Mouse (Mus musculus) activated CD4-positive, CD25-positive, alpha-beta regulatory T cell, adult 4 months (primary cell): ENCODE results near the gene Pim1. TPM values are rescaled to one million over a fixed set of nuclear protein-coding genes. Genes with fewer than 3 reads are reported as not detected.
"Not testable (repeated sequence)": the region's sequence is repeated elsewhere in the genome, so short reads cannot be mapped to it uniquely, and the experiment has no call there.

Experiments
- ATAC-seq: one replicate; pipeline ENCODE4 v1.8.0; 2017
- polyA plus RNA-seq, 2 experiments: library from polyadenylated mRNA; unstranded; fragments of 100-300 nt; shearing (Covaris generic); gene quantifications; one replicate each; pipeline ENCODE4 v1.2.1; 2017

Gene Pim1
- polyA plus RNA-seq, result 100 to 1,000 TPM; 291 to 376 TPM

DNA sequence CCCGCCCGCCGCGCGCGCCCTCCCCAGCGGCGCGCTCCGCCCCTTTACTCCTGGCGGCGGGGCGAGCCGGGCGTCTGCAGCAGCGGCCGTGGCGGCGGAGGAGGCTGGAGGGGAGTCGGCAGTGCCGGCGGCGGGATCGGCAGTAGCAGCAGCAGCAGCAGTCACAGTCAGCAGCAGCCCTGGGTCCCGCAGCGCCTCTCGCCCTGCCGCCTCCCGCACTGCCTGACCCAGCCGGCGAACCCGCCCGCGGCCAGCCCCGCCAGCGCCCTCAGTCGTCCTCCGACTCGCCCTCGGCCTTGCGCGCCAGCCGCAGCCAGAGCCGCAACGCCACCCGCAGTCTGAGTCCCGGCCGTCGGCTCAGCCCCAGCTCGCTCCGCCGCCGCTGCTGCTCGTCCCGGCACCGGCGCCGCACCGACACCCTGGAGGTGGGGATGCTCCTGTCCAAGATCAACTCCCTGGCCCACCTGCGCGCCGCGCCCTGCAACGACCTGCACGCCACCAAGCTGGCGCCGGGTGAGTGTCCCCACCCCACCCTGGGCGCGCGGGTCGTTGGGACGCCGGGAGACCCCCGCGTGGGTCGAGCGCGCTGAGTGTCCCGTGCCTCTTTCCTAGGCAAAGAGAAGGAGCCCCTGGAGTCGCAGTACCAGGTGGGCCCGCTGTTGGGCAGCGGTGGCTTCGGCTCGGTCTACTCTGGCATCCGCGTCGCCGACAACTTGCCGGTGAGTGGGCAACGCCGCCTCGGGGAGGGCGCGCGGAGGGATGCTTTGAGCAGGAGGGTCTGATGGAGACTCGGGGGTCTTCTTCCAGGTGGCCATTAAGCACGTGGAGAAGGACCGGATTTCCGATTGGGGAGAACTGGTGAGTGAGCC is at the start of gene Pim1:
Pim1 (plus strand) TSS at position 41 of the 869 bp plus-strand sequence.
- peak; percentile 13 for ATAC-seq

GRCm38 (mm10) chr17:29441562-29441961 is 49.0 kb upstream of the Pim1 start:
- no peak for ATAC-seq

DNA sequence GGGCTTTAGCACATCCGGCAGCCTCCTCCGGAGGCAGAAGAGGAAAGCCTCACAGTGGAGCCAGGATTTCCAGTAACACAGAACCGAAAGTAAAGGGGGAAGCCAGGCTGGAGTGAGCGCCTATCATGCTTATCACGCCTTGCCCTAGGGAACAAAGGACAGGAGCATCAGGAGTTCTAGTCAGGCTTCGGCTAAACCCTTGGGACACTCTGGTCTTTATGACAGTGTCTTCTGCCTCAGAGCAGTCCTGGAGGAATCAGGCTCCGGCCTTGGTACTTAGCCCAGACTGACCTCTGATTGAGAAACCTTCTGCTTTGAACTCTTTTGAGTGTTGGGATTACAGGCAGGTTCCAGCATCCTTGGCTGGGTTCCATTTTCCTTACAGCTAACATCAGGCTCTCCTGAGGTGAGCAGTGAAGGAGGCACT is 48.4 kb upstream of the Pim1 start:
- no peak for ATAC-seq

- ATAC-seq, result no peak
Measured at GRCm38 (mm10) chr17:29443724-29444123, 46.8 kb upstream of the Pim1 start.

- no peak for ATAC-seq
Measured at GRCm38 (mm10) chr17:29445072-29445471, 45.5 kb upstream of the Pim1 start.

GRCm38 (mm10) chr17:29447323-29447722 is 43.2 kb upstream of the Pim1 start:
- ATAC-seq, result no peak

- no peak for ATAC-seq
Measured at GRCm38 (mm10) chr17:29448055-29448454, 42.5 kb upstream of the Pim1 start.

DNA sequence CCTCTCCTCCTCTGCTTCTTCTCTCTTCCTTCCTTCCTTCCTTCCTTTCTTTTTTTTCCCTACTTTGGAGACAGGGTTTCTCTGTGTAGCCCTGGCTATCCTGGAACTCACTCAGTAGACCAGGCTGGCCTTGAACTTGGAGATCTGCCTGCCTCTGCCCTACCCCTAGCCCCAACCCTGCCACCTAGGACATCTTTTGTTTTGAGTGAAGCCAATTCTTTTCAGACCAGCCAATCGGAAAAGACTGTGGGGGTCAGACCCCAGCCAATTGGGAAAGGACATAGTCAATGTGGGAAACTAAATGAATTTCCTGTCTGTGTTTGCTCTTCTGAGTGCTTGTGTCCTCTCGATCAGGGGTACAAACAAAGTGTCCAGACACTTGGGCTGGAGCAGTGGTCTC is 42.0 kb upstream of the Pim1 start:
- ATAC-seq, result no peak

DNA sequence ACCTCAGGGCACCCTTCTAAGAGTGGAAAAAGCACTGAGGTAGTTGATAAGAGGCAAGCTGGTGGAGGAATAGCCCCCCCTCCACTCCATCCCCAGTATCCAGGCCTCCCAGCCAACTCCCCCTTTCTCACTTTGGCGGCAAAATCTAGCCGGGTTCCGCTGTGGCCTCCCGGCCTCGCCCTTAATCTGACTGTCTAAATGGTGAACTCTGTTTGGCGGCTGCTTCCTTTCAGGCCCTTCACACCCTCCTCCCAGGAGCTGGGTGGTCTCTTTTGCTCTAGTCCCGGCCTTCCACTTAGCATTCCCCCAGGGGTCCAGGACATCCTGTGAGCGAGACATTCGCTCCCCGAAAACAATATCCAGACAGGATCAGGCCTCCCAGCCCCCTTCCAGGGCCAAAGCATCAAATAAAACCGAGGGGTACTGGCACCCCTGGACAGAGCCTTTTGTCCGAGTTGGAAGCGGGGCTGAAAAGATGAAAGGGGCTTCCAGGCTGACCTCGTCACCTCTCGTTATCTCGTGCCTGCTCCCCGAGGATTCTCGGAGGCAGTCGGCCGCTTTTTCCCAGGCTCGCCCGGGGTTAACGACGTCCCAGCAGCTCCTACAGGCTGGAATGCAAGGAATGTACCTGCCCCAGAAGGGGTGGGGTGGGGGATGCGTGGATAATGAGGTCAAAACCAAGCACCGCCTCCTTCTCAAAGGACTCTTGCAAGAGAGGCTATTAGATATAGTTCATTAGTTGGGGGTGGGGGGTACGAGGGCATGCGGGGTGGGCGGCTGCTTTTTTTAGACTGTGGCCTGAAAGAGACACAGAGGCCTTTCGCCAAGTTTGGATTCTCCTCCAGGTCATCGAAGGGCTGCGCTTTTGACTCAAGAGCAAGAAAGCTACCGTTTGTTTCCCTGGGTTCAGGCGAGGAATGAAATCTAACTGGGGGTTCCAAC is 39.4 kb upstream of the Pim1 start:
- ATAC-seq, result no peak

DNA sequence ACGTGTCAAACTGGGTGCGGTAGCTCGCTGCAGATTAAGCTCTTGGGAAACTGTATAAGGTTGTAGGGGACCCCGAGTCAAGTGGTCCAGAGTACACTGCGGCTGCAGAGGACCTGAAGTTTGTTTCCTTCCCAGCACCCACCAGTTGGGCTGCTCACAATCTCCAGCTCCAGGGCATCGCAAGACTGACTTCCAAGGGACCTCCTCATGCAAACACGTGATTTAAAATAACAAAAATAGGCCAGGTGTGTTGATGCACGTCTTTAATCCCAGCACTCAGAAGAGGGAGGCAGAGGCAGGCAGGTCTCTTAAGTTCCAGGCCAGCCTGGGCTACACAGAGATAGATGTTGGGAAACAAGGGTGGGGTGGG is 38.7 kb upstream of the Pim1 start:
- no peak for ATAC-seq

DNA sequence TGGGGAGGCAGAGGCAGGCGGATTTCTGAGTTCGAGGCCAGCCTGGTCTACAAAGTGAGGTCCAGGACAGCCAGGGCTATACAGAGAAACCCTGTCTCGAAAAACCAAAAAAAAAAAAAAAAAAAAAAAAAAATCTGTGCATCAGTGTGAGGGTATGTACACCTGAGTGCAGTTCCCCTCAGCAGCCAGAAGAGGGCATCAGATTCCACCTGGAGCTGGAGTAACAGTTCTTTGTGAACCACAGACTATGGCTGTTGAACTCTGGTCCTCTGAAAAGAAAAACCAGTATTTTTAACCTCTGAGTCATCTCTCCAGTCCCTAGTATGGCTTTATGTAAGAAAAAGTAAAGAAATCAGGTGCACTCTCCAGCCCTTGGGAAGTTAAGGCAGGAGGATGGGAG is 36.4 kb upstream of the Pim1 start:
- ATAC-seq, result not testable (repeated sequence)

DNA sequence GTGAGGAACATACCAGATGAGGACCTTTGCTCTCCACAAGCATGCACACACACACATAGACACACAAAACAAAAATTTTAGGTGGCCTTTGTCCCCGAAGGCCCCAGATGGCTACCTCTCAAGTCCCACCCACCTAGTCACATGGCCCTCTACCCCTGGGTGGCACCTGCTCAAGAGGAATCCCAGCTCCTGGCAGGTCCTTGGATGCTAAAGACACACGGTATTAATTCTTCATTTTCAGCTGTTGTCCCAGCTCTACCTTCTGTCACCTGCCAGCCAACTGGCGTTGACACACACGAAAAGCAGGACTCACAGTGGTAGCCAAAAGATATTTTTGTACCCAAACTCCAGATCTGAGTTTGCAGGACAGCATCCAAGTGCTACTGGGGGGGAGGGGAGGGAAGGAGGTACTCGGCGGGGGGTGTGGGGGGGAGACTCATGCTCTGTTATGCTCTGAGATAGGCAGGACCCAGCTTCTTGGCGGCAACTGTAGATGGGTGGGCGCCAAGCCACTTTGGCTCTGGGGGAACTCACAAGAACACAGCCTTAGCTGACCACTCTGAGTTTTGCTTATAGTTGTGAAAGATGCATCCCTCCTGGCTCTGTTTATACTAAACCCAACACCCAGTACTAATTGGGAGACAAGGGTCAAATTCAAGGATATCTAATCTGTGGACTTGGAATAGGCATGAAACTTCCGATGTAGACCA is 35.0 kb upstream of the Pim1 start:
- ATAC-seq, result no peak

DNA sequence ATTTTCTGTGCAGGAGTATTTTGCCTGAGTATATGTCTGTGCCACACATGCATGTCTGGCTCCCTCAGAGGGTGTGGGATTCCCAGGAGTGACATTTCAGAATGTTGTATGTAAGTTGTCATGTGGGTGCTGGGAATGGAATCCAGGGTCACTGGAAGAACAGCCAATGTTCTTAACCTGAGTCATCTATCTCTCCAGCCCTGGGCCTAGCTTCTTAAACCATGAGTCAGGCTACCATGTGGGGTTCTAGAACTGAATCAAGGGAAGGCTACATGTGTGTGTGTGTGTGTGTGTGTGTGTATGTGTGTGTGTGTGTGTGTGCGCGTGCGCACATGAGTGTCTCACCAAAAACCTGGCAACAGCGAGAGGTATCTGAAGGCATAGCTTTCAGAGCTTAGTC is 34.1 kb upstream of the Pim1 start:
- ATAC-seq, result no peak

- ATAC-seq, result no peak
Measured at GRCm38 (mm10) chr17:29456926-29457325, 33.6 kb upstream of the Pim1 start.

- no peak for ATAC-seq
Measured at GRCm38 (mm10) chr17:29457795-29458560, 32.6 kb upstream of the Pim1 start.

- ATAC-seq, result no peak
Measured at GRCm38 (mm10) chr17:29459321-29460118, 31.0 kb upstream of the Pim1 start.

- no peak for ATAC-seq
Measured at GRCm38 (mm10) chr17:29460119-29460505, 30.4 kb upstream of the Pim1 start.

GRCm38 (mm10) chr17:29463627-29464026 is 26.9 kb upstream of the Pim1 start:
- no peak for ATAC-seq

GRCm38 (mm10) chr17:29464068-29464467 is 26.5 kb upstream of the Pim1 start:
- no peak for ATAC-seq

GRCm38 (mm10) chr17:29464519-29465140 is 25.9 kb upstream of the Pim1 start:
- no peak for ATAC-seq
